Mouse (Mus musculus): ENCODE data around the gene Thap12. TPM values are rescaled to one million over a fixed set of nuclear protein-coding genes. Genes with fewer than 3 reads are reported as not detected.

Thap12 gene
- polyA plus RNA-seq, 1 experiment, result 36.7 TPM

- Histone ChIP-seq H3K4me1 (ENCODE audit: control insufficient read depth, insufficient read depth, low read length) (peaks cover 2% of the 10 kb centered on the region), H3K4me3 (ENCODE audit: low read depth, low read length) (peak overlapping the region; percentile 99), H3K27me3 (ENCODE audit: control insufficient read depth, insufficient read depth, low read length, poor library complexity, severe bottlenecking) (no peaks in the 10 kb centered on the region), H3K27ac (ENCODE audit: insufficient read depth, low read length) (no peak overlapping the region), H3K36me3 (ENCODE audit: control insufficient read depth, insufficient read depth, low read length, poor library complexity, severe bottlenecking) (no peaks in the 10 kb centered on the region), H3K9me3 (replicated peaks; ENCODE audit: control insufficient read depth, insufficient read depth, low read length, poor library complexity, severe bottlenecking) (no peaks in the 10 kb centered on the region), H3K9ac (ENCODE audit: low read depth, poor library complexity, severe bottlenecking) (peak overlapping the region; percentile 89)
- no peak for TF ChIP-seq POLR2A (IDR thresholded peaks at IDR 0.05; ENCODE audit: insufficient read depth, low read length)
- TF ChIP-seq CTCF (IDR thresholded peaks at IDR 0.05; ENCODE audit: low read depth, low read length), result no peak
- TF ChIP-seq EP300 (IDR thresholded peaks at IDR 0.05; ENCODE audit: insufficient read depth, low read depth, low read length), result no peak
Measured at GRCm38 (mm10) chr7:98703365-98703881, 520 bp downstream of the Thap12 start.

DNA sequence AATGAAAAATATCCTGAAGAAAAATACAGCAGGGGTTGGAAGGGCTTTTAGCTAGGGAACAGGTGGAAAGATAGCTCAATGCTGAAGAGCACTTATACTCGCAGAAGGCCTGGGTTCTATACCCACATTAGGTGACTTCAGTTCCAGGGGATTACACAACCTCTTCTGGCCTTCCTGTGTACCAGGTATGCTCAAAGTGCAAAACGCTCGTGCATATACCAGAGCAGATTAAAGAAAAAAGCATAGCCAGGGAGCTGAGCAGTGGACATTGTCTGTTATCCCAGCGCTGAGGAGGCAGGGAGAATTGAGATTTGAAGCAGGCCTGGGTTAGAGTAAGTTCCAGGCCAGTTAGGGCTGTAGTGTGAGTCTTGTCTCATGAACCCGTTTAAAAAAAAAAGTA, 1.4 kb downstream of the Thap12 start:
- no peaks in the 10 kb centered on the region for H3K36me3 ChIP-seq (ENCODE audit: control insufficient read depth, insufficient read depth, low read length, poor library complexity, severe bottlenecking)
- H3K4me3 ChIP-seq (ENCODE audit: low read depth, low read length), result no peak overlapping the region
- H3K27ac ChIP-seq (ENCODE audit: insufficient read depth, low read length), result no peak overlapping the region
- H3K9ac ChIP-seq (ENCODE audit: low read depth, poor library complexity, severe bottlenecking), result peak overlapping the region; percentile 89
- H3K9me3 ChIP-seq (replicated peaks; ENCODE audit: control insufficient read depth, insufficient read depth, low read length, poor library complexity, severe bottlenecking), result no peaks in the 10 kb centered on the region
- H3K4me1 ChIP-seq (ENCODE audit: control insufficient read depth, insufficient read depth, low read length), result peaks cover 2% of the 10 kb centered on the region
- H3K27me3 ChIP-seq (ENCODE audit: control insufficient read depth, insufficient read depth, low read length, poor library complexity, severe bottlenecking), result no peaks in the 10 kb centered on the region
- TF ChIP-seq CTCF (IDR thresholded peaks at IDR 0.05; ENCODE audit: low read depth, low read length) (no peak), POLR2A (IDR thresholded peaks at IDR 0.05; ENCODE audit: insufficient read depth, low read length) (no peak), EP300 (IDR thresholded peaks at IDR 0.05; ENCODE audit: insufficient read depth, low read depth, low read length) (no peak)

DNA sequence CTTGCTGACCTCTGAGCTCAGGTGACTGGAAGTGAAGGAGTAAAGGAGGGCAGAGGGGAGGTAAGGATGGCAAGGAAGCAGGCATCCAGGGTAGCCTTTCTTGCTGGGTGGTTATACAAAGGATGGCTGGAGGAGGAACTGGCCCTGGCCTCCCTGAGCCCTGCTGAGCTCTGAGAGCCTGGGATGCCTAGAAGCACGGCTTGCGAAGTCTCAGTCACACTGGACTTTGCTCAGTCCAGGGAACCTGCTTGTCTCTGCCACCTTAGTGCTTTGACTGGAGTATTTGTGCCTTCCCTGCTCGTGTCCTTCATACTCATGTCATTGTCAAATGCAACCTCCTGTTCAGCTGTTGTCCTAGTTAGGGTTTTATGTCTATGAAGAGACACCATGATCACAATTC, 10.8 kb downstream of the Thap12 start:
- Histone ChIP-seq H3K4me3 (ENCODE audit: low read depth, low read length) (no peak overlapping the region), H3K9me3 (replicated peaks; ENCODE audit: control insufficient read depth, insufficient read depth, low read length, poor library complexity, severe bottlenecking) (no peaks in the 10 kb centered on the region), H3K4me1 (ENCODE audit: control insufficient read depth, insufficient read depth, low read length) (no peaks in the 10 kb centered on the region), H3K27ac (ENCODE audit: insufficient read depth, low read length) (no peak overlapping the region), H3K36me3 (ENCODE audit: control insufficient read depth, insufficient read depth, low read length, poor library complexity, severe bottlenecking) (peaks cover 36% of the 10 kb centered on the region), H3K27me3 (ENCODE audit: control insufficient read depth, insufficient read depth, low read length, poor library complexity, severe bottlenecking) (no peaks in the 10 kb centered on the region), H3K9ac (ENCODE audit: low read depth, poor library complexity, severe bottlenecking) (no peak overlapping the region)
- TF ChIP-seq CTCF (IDR thresholded peaks at IDR 0.05; ENCODE audit: low read depth, low read length) (no peak), EP300 (IDR thresholded peaks at IDR 0.05; ENCODE audit: insufficient read depth, low read depth, low read length) (no peak), POLR2A (IDR thresholded peaks at IDR 0.05; ENCODE audit: insufficient read depth, low read length) (no peak)

GRCm38 (mm10) chr7:98717438-98717837, 14.5 kb downstream of the Thap12 start:
- H3K36me3 ChIP-seq (ENCODE audit: control insufficient read depth, insufficient read depth, low read length, poor library complexity, severe bottlenecking), result peaks cover 23% of the 10 kb centered on the region
- no peaks in the 10 kb centered on the region for H3K4me1 ChIP-seq (ENCODE audit: control insufficient read depth, insufficient read depth, low read length)
- TF ChIP-seq EP300 (IDR thresholded peaks at IDR 0.05; ENCODE audit: insufficient read depth, low read depth, low read length) (no peak), CTCF (IDR thresholded peaks at IDR 0.05; ENCODE audit: low read depth, low read length) (no peak), POLR2A (IDR thresholded peaks at IDR 0.05; ENCODE audit: insufficient read depth, low read length) (no peak)
- H3K9ac ChIP-seq (ENCODE audit: low read depth, poor library complexity, severe bottlenecking), result no peak overlapping the region
- no peak overlapping the region for H3K27ac ChIP-seq (ENCODE audit: insufficient read depth, low read length)
- no peaks in the 10 kb centered on the region for H3K9me3 ChIP-seq (replicated peaks; ENCODE audit: control insufficient read depth, insufficient read depth, low read length, poor library complexity, severe bottlenecking)
- H3K27me3 ChIP-seq (ENCODE audit: control insufficient read depth, insufficient read depth, low read length, poor library complexity, severe bottlenecking), result no peaks in the 10 kb centered on the region
- H3K4me3 ChIP-seq (ENCODE audit: low read depth, low read length), result no peak overlapping the region

DNA sequence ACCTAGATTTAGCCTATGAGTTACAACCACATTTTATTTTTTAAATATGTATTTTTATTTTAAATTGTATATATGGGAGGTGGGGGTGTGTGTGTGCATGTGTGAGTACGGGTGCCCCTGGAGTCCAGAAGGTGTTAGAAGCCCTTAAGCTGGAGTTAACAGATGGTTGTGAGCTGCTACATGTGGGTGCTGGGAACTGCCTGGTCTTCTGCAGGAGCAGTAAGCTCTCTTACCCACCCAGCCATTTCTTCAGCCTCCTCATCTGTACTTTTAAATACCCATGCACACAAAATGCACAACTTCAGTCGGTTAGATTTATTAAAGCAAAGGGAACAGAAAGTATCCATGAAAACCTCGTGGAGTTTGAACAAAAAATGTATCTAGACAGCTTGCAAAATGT, 16.9 kb downstream of the Thap12 start:
- Histone ChIP-seq H3K9me3 (replicated peaks; ENCODE audit: control insufficient read depth, insufficient read depth, low read length, poor library complexity, severe bottlenecking) (no peaks in the 10 kb centered on the region), H3K4me1 (ENCODE audit: control insufficient read depth, insufficient read depth, low read length) (no peaks in the 10 kb centered on the region), H3K27me3 (ENCODE audit: control insufficient read depth, insufficient read depth, low read length, poor library complexity, severe bottlenecking) (no peaks in the 10 kb centered on the region), H3K27ac (ENCODE audit: insufficient read depth, low read length) (no peak overlapping the region), H3K9ac (ENCODE audit: low read depth, poor library complexity, severe bottlenecking) (no peak overlapping the region), H3K36me3 (ENCODE audit: control insufficient read depth, insufficient read depth, low read length, poor library complexity, severe bottlenecking) (peaks cover 18% of the 10 kb centered on the region), H3K4me3 (ENCODE audit: low read depth, low read length) (no peak overlapping the region)
- TF ChIP-seq POLR2A (IDR thresholded peaks at IDR 0.05; ENCODE audit: insufficient read depth, low read length), result no peak

GRCm38 (mm10) chr7:98720731-98721130, 17.8 kb downstream of the Thap12 start:
- Histone ChIP-seq H3K36me3 (ENCODE audit: control insufficient read depth, insufficient read depth, low read length, poor library complexity, severe bottlenecking) (peaks cover 8% of the 10 kb centered on the region), H3K4me1 (ENCODE audit: control insufficient read depth, insufficient read depth, low read length) (no peaks in the 10 kb centered on the region), H3K9me3 (replicated peaks; ENCODE audit: control insufficient read depth, insufficient read depth, low read length, poor library complexity, severe bottlenecking) (no peaks in the 10 kb centered on the region), H3K27ac (ENCODE audit: insufficient read depth, low read length) (no peak overlapping the region), H3K4me3 (ENCODE audit: low read depth, low read length) (no peak overlapping the region), H3K9ac (ENCODE audit: low read depth, poor library complexity, severe bottlenecking) (no peak overlapping the region), H3K27me3 (ENCODE audit: control insufficient read depth, insufficient read depth, low read length, poor library complexity, severe bottlenecking) (no peaks in the 10 kb centered on the region)
- TF ChIP-seq EP300 (IDR thresholded peaks at IDR 0.05; ENCODE audit: insufficient read depth, low read depth, low read length), result no peak
- no peak for TF ChIP-seq CTCF (IDR thresholded peaks at IDR 0.05; ENCODE audit: low read depth, low read length)
- TF ChIP-seq POLR2A (IDR thresholded peaks at IDR 0.05; ENCODE audit: insufficient read depth, low read length), result no peak
